Mouse (Mus musculus): ENCODE results near the gene Atp2a2. TPM values are rescaled to one million over a fixed set of nuclear protein-coding genes. Genes with fewer than 3 reads are reported as not detected.
"Not testable (repeated sequence)": the region's sequence is repeated elsewhere in the genome, so short reads cannot be mapped to it uniquely, and the experiment has no call there.

The Atp2a2 gene
- polyA plus RNA-seq, 1 experiment from 2014 or later: 36.7 TPM

DNA sequence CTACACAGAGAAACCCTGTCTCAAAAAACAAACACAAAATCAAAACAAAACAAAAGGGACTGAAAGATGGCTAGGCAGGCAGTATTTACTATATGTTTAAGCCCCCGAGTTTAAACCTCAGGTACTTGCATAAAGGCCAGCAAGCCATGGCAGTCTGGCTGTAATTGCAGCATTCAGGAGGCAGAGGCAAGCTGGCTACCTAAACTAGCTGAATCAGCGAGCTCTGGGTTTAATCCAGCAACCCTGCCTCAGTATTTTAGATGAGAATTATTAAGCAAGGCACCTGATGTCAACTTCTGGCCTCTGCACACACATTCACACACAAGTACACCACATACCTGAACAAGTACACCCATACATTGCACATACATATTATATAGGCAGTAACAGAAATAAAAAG lies 4.0 kb downstream of the Atp2a2 start:
- 67% methylated on average over 2 of the region's 2 CpGs for WGBS
- H3K27ac ChIP-seq (replicated peaks; ENCODE audit: low read depth, low read length): no peak overlapping the region
- peaks cover 7% of the 10 kb centered on the region for H3K36me3 ChIP-seq (ENCODE audit: control insufficient read depth, insufficient read depth, low read length)
- H3K9me3 ChIP-seq (ENCODE audit: control insufficient read depth, low read length): no peaks in the 10 kb centered on the region
- no peak for DNase-seq (ENCODE audit: low spot score)
- no peak overlapping the region for H3K9ac ChIP-seq (ENCODE audit: low read length)
- no peak for ATAC-seq (ENCODE audit: insufficient number of reproducible peaks, low FRiP score, low TSS enrichment, low read depth)
- H3K4me3 ChIP-seq (ENCODE audit: low read depth, low read length): no peak overlapping the region
- no peak overlapping the region for H3K4me2 ChIP-seq (ENCODE audit: low read depth, severe bottlenecking)
- no peaks in the 10 kb centered on the region for H3K27me3 ChIP-seq (ENCODE audit: control insufficient read depth, insufficient read depth, low read length)
- peaks cover 6% of the 10 kb centered on the region for H3K4me1 ChIP-seq (ENCODE audit: control insufficient read depth, insufficient read depth, low read length)

DNA sequence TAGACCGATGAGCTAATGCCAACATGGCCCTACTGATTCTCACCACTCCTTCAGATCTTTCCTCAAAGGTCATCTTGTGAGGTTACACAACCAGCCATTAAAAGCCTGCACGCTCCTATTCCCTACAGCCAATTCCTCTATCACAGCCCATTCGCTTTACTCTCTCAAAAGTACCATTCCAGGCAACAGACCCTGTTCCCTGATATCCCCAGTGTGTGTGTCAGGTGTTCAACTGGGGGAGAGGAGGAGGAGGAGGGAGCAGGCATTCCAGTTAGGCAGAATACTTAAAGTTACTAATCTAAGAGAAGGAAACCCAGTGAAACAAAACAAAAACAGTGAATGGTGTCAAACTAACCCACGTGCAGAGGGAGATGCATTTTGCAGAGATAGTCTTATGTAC lies 5.0 kb downstream of the Atp2a2 start:
- no peaks in the 10 kb centered on the region for H3K27me3 ChIP-seq (ENCODE audit: control insufficient read depth, insufficient read depth, low read length)
- ATAC-seq (ENCODE audit: insufficient number of reproducible peaks, low FRiP score, low TSS enrichment, low read depth) (no peak), DNase-seq (ENCODE audit: low spot score) (no peak)
- peaks cover 6% of the 10 kb centered on the region for H3K4me1 ChIP-seq (ENCODE audit: control insufficient read depth, insufficient read depth, low read length)
- WGBS: 86% methylated on average over 4 of the region's 4 CpGs
- H3K9ac ChIP-seq (ENCODE audit: low read length): no peak overlapping the region
- H3K4me2 ChIP-seq (ENCODE audit: low read depth, severe bottlenecking): no peak overlapping the region
- H3K9me3 ChIP-seq (ENCODE audit: control insufficient read depth, low read length): no peaks in the 10 kb centered on the region
- no peak overlapping the region for H3K27ac ChIP-seq (replicated peaks; ENCODE audit: low read depth, low read length)
- no peak overlapping the region for H3K4me3 ChIP-seq (ENCODE audit: low read depth, low read length)
- peaks cover 7% of the 10 kb centered on the region for H3K36me3 ChIP-seq (ENCODE audit: control insufficient read depth, insufficient read depth, low read length)

DNA sequence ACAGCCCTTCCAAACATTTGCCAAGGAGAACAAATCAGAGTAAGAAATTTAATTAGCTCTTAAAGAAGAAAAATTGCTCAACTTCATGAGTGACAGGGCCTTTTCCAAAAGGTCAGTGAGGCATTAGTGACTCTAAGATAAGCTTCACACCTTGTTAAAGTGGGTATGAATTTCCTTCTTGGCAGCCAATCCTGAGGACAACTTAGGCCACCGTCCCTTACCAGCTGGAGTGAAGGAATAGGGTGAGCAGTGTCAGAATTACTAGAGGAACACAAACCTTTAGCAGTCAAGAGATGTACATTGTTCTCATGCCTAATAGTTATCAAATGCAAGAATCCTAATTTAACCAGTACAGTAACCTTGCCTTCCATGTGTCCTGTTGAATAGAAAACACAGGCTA lies 7.6 kb downstream of the Atp2a2 start:
- 75% methylated on average over 1 of the region's 1 CpGs for WGBS
- Histone ChIP-seq H3K4me3 (ENCODE audit: low read depth, low read length) (no peak overlapping the region), H3K9me3 (ENCODE audit: control insufficient read depth, low read length) (no peaks in the 10 kb centered on the region), H3K4me2 (ENCODE audit: low read depth, severe bottlenecking) (no peak overlapping the region), H3K27me3 (ENCODE audit: control insufficient read depth, insufficient read depth, low read length) (no peaks in the 10 kb centered on the region), H3K27ac (replicated peaks; ENCODE audit: low read depth, low read length) (no peak overlapping the region), H3K36me3 (ENCODE audit: control insufficient read depth, insufficient read depth, low read length) (peaks cover 15% of the 10 kb centered on the region), H3K4me1 (ENCODE audit: control insufficient read depth, insufficient read depth, low read length) (no peaks in the 10 kb centered on the region), H3K9ac (ENCODE audit: low read length) (no peak overlapping the region)
- no peak for DNase-seq (ENCODE audit: low spot score)
- no peak for ATAC-seq (ENCODE audit: insufficient number of reproducible peaks, low FRiP score, low TSS enrichment, low read depth)

DNA sequence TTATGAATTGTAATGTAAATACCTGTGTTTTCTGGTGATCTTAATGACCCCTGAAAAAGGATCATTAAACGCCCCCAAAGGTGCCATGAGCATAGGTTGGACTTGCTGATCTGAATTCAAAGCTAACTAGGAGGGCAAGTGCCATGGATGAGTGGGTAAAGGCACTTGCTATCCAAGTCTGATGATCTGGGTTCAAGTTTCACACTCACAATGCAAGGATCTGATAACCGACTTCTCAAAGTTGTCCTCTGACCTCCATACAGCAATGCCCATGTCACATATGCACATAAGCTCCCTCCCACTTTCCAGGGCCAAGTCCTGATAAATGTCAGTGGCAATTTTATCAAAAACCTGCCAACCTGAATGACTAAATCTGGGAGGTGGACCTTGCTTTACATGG lies 9.0 kb downstream of the Atp2a2 start:
- ATAC-seq (ENCODE audit: insufficient number of reproducible peaks, low FRiP score, low TSS enrichment, low read depth): no peak
- H3K9ac ChIP-seq (ENCODE audit: low read length): no peak overlapping the region
- peaks cover 15% of the 10 kb centered on the region for H3K36me3 ChIP-seq (ENCODE audit: control insufficient read depth, insufficient read depth, low read length)
- no peak for DNase-seq (ENCODE audit: low spot score)
- H3K9me3 ChIP-seq (ENCODE audit: control insufficient read depth, low read length): no peaks in the 10 kb centered on the region
- H3K27me3 ChIP-seq (ENCODE audit: control insufficient read depth, insufficient read depth, low read length): no peaks in the 10 kb centered on the region
- 89% methylated on average over 2 of the region's 2 CpGs for WGBS
- no peaks in the 10 kb centered on the region for H3K4me1 ChIP-seq (ENCODE audit: control insufficient read depth, insufficient read depth, low read length)
- no peak overlapping the region for H3K4me2 ChIP-seq (ENCODE audit: low read depth, severe bottlenecking)
- H3K27ac ChIP-seq (replicated peaks; ENCODE audit: low read depth, low read length): no peak overlapping the region
- H3K4me3 ChIP-seq (ENCODE audit: low read depth, low read length): no peak overlapping the region

DNA sequence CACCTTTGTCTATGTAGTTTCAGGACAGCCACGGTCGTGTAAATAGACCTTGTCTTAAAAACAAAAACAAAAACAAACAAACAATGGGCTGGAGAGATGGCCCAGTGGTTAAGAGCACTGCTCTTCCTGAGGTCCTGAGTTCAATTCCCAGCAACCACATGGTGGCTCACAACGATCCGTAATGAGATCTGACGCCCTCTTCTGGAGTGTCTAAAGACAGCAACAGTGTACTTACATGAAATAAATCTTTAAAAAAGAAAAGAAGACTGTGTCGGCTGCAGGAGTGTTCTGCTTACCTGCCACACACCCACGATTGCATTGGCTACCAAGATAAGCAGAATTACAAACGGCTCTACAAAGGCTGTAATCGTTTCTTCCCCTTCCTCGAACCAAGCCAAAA lies 10.6 kb downstream of the Atp2a2 start:
- Histone ChIP-seq H3K27ac (replicated peaks; ENCODE audit: low read depth, low read length) (no peak overlapping the region), H3K27me3 (ENCODE audit: control insufficient read depth, insufficient read depth, low read length) (no peaks in the 10 kb centered on the region), H3K36me3 (ENCODE audit: control insufficient read depth, insufficient read depth, low read length) (peaks cover 10% of the 10 kb centered on the region; the same call in 1 of the 2 replicates), H3K4me1 (ENCODE audit: control insufficient read depth, insufficient read depth, low read length) (no peaks in the 10 kb centered on the region), H3K4me3 (ENCODE audit: low read depth, low read length) (no peak overlapping the region), H3K9ac (ENCODE audit: low read length) (no peak overlapping the region), H3K9me3 (ENCODE audit: control insufficient read depth, low read length) (no peaks in the 10 kb centered on the region), H3K4me2 (ENCODE audit: low read depth, severe bottlenecking) (no peak overlapping the region)
- no peak for ATAC-seq (ENCODE audit: insufficient number of reproducible peaks, low FRiP score, low TSS enrichment, low read depth)
- WGBS: 90% methylated on average over 10 of the region's 10 CpGs
- DNase-seq (ENCODE audit: low spot score): no peak

DNA sequence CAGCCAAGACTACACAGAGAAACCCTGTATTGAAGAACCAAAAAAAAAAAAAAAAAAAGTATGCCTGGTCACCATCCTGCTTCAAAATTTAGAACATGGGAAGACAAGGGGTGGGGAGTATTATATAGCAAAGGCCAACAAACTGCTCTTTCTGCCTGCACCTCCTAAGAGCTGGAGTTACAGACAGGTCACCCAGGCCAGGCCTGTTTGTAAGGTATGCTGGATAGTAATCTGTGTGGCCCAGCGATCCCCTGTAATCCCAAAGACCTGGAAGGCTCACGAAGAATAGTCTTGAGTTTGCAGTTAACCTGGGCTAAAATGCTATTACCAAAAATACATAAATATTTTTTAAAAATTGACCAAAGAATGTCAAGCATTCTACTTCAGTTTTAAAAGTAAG lies 11.9 kb downstream of the Atp2a2 start:
- peaks cover 11% of the 10 kb centered on the region; the same call in 1 of the 2 replicates for H3K36me3 ChIP-seq (ENCODE audit: control insufficient read depth, insufficient read depth, low read length)
- ATAC-seq (ENCODE audit: insufficient number of reproducible peaks, low FRiP score, low TSS enrichment, low read depth): no peak
- no peak overlapping the region for H3K4me2 ChIP-seq (ENCODE audit: low read depth, severe bottlenecking)
- H3K27me3 ChIP-seq (ENCODE audit: control insufficient read depth, insufficient read depth, low read length): no peaks in the 10 kb centered on the region
- no peaks in the 10 kb centered on the region for H3K4me1 ChIP-seq (ENCODE audit: control insufficient read depth, insufficient read depth, low read length)
- H3K9ac ChIP-seq (ENCODE audit: low read length): no peak overlapping the region
- H3K9me3 ChIP-seq (ENCODE audit: control insufficient read depth, low read length): no peaks in the 10 kb centered on the region
- H3K27ac ChIP-seq (replicated peaks; ENCODE audit: low read depth, low read length): no peak overlapping the region
- no peak overlapping the region for H3K4me3 ChIP-seq (ENCODE audit: low read depth, low read length)
- no peak for DNase-seq (ENCODE audit: low spot score)
- 97% methylated on average over 2 of the region's 2 CpGs for WGBS

DNA sequence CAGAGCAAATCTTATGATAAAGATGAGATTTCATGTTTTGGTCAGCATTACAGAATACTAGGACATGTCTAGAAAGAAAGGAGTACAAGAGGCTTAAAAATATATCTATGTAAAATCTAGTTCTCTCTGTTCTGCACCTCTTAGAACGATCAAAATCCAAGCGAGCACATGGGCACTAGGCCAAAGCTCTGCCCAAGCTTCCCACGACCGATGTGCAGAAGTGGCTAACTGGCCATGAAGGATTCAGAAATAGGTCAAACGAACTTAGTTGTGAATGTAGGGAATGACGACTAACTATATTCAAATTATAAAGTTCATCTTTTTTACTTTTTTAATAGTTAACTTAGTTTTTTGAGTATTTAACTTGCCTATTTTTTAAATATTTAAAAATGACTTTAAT lies 14.2 kb downstream of the Atp2a2 start:
- no peak for ATAC-seq (ENCODE audit: insufficient number of reproducible peaks, low FRiP score, low TSS enrichment, low read depth)
- no peak for DNase-seq (ENCODE audit: low spot score)
- peaks cover 20% of the 10 kb centered on the region; the same call in 1 of the 2 replicates for H3K36me3 ChIP-seq (ENCODE audit: control insufficient read depth, insufficient read depth, low read length)
- H3K4me3 ChIP-seq (ENCODE audit: low read depth, low read length): no peak overlapping the region
- 94% methylated on average over 6 of the region's 6 CpGs for WGBS
- H3K9me3 ChIP-seq (ENCODE audit: control insufficient read depth, low read length): no peaks in the 10 kb centered on the region
- no peak overlapping the region for H3K9ac ChIP-seq (ENCODE audit: low read length)
- H3K27ac ChIP-seq (replicated peaks; ENCODE audit: low read depth, low read length): no peak overlapping the region
- no peaks in the 10 kb centered on the region for H3K4me1 ChIP-seq (ENCODE audit: control insufficient read depth, insufficient read depth, low read length)
- H3K4me2 ChIP-seq (ENCODE audit: low read depth, severe bottlenecking): no peak overlapping the region
- H3K27me3 ChIP-seq (ENCODE audit: control insufficient read depth, insufficient read depth, low read length): no peaks in the 10 kb centered on the region

DNA sequence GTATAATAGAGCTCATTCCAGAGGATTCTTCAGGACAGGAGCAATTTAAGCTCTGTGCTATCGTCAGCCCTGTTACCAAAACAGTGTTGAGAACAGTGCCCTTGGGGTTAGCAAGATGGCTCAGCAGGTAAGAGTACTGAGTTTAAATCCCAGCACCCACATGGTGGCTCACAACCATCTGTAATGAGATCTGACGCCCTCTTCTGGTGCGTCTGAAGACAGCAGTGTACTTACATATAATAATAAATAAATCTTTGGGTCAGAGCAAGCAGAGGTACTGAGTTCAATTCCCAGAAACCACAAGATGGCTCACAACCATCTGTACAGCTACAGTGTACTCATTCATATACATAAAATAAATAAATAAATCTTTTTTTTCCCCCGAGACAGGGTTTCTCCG lies 15.8 kb downstream of the Atp2a2 start:
- not testable (repeated sequence) for H3K4me3 ChIP-seq (ENCODE audit: low read depth, low read length); H3K9me3 ChIP-seq (ENCODE audit: control insufficient read depth, low read length); DNase-seq (ENCODE audit: low spot score); H3K4me1 ChIP-seq (ENCODE audit: control insufficient read depth, insufficient read depth, low read length); H3K27ac ChIP-seq (replicated peaks; ENCODE audit: low read depth, low read length); H3K27me3 ChIP-seq (ENCODE audit: control insufficient read depth, insufficient read depth, low read length); H3K9ac ChIP-seq (ENCODE audit: low read length); H3K4me2 ChIP-seq (ENCODE audit: low read depth, severe bottlenecking); ATAC-seq (ENCODE audit: insufficient number of reproducible peaks, low FRiP score, low TSS enrichment, low read depth)
- H3K36me3 ChIP-seq (ENCODE audit: control insufficient read depth, insufficient read depth, low read length): peaks cover 21% of the 10 kb centered on the region; the same call in 1 of the 2 replicates
- WGBS: 82% methylated on average over 5 of the region's 5 CpGs

DNA sequence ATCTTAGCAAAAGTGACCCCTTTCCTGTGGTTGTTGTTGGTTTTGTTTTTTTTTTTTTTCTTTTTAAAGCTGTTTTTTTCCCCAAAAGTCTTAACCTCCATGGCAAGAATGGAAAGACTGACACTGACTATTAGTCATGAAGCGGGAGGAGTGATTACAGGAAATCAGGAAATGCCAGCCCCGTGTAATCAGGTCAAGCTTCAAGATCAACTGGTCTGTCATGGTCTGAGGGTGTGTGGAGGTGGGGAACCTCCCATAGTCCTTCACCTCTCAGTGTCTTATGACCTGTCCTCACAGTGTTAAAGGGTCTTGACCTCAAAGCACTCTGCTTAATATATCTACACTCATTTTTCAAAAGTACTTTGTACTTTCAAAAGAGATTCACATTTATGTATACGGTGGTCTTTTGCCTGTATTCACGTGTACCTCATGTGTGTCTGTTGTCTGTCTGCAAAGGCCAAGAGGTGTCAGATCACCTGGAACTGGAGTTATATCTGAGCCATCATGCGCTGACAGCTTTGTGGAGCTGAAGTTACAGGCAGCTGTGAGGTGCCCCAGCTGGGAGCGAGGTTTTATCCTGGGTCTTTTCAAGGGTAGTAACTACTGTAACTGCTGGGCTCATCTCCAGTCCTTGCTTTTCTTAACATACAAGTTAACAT lies 19.2 kb downstream of the Atp2a2 start:
- H3K4me3 ChIP-seq (ENCODE audit: low read depth, low read length): no peak overlapping the region
- H3K9me3 ChIP-seq (ENCODE audit: control insufficient read depth, low read length): no peaks in the 10 kb centered on the region
- ATAC-seq (ENCODE audit: insufficient number of reproducible peaks, low FRiP score, low TSS enrichment, low read depth) (no peak), DNase-seq (ENCODE audit: low spot score) (no peak)
- 85% methylated on average over 6 of the region's 6 CpGs for WGBS
- H3K27ac ChIP-seq (replicated peaks; ENCODE audit: low read depth, low read length): no peak overlapping the region
- no peak overlapping the region for H3K9ac ChIP-seq (ENCODE audit: low read length)
- peaks cover 12% of the 10 kb centered on the region; the same call in 1 of the 2 replicates for H3K36me3 ChIP-seq (ENCODE audit: control insufficient read depth, insufficient read depth, low read length)
- no peaks in the 10 kb centered on the region for H3K27me3 ChIP-seq (ENCODE audit: control insufficient read depth, insufficient read depth, low read length)
- H3K4me2 ChIP-seq (ENCODE audit: low read depth, severe bottlenecking): no peak overlapping the region
- no peaks in the 10 kb centered on the region for H3K4me1 ChIP-seq (ENCODE audit: control insufficient read depth, insufficient read depth, low read length)

All from limb, embryonic 11.5 days (tissue).